Mouse (Mus musculus) embryonic facial prominence, embryonic 10.5 days (tissue): ENCODE measurements around the gene Zfp811. TPM values are rescaled to one million over a fixed set of nuclear protein-coding genes. Genes with fewer than 3 reads are reported as not detected.

Source experiments
- polyA plus RNA-seq: library from polyadenylated mRNA; unstranded; fragments of >200 nt; fragmentation: Nextera tagmentation; extraction: Ambion mirVana; gene quantifications from 2 replicates; pipeline ENCODE4 v1.2.1, GENCODE M21; 2016

Gene Zfp811
- polyA plus RNA-seq, 1 experiment from 2014 or later = 12.0 TPM

Other genes with a start within 250 kb of the Zfp811 start
- not detected in 2 replicates for gene Cyp4f37, start 188.6 kb downstream of the Zfp811 start, polyA plus RNA-seq
- not detected in 2 replicates for gene Cyp4f40, start 151.0 kb downstream of the Zfp811 start, polyA plus RNA-seq
- 0.49 and 1.4 TPM in 2 replicates for gene Cyp4f15, start 124.3 kb downstream of the Zfp811 start, polyA plus RNA-seq
- 49.7 and 51.9 TPM in 2 replicates for gene Zfp871, start 21.6 kb downstream of the Zfp811 start, polyA plus RNA-seq
- gene Zfp799, start 20.3 kb upstream of the Zfp811 start, polyA plus RNA-seq = 13.2 and 13.9 TPM in 2 replicates
- gene Zfp870, start 81.7 kb upstream of the Zfp811 start, polyA plus RNA-seq = 7.1 and 8.7 TPM in 2 replicates
- gene Cyp4f14, start 107.4 kb upstream of the Zfp811 start, polyA plus RNA-seq = not detected in 2 replicates
- 2.1 and 3.3 TPM in 2 replicates for gene Cyp4f13, start 137.5 kb upstream of the Zfp811 start, polyA plus RNA-seq
- 12.0 and 15.1 TPM in 2 replicates for gene Zfp472, start 155.9 kb upstream of the Zfp811 start, polyA plus RNA-seq
- 13.1 and 13.3 TPM in 2 replicates for gene Zfp952, start 183.2 kb upstream of the Zfp811 start, polyA plus RNA-seq
- 15.3 and 18.4 TPM in 2 replicates for gene Zfp763, start 223.5 kb upstream of the Zfp811 start, polyA plus RNA-seq